Mouse (Mus musculus): ENCODE results near the gene Tmpo.
"Not testable (repeated sequence)": the region's sequence is repeated elsewhere in the genome, so short reads cannot be mapped to it uniquely, and the experiment has no call there.

The Tmpo gene

DNA sequence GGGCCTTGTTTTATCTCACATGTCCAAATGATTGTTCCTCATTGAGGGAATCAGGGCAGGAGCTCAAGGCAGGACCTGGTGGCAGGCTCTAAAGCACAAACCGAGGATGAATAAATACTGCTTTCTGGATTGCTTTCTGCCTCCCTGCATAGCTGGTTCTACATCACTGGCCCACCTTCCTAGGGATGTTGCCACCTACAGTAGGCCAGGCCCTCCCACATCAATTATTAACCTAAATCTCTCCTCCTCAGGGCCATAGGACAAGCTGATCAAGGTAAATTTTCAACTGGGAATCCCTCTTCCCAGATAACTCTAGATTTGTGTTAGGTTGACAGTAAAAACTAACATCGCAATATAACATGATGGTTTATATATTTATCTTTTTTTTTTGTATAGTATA is 4.6 kb upstream of the Tmpo start:
- DNase-seq (ENCODE audit: low spot score in 2 of 2), result no peak

DNA sequence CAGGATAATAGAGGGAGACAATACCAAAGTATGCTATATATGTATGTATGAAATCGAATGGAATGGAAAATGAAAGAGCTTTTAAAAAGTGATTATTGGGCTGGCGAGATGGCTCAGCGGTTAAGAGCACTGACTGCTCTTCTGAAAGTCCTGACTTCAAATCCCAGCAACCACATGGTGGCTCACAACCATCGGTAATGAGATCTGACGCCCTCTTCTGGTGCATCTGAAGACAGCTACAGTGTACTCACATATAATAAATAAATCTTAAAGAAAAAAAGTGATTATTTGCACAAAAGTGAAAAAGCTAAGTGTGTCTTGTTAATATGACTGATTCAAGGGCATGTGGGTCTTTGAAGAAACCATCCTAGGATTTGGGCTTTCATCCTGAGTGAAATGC is 3.8 kb upstream of the Tmpo start:
- DNase-seq (ENCODE audit: low spot score in 2 of 2), result not testable (repeated sequence)

GRCm38 (mm10) chr10:91183316-91183715 is 2.2 kb upstream of the Tmpo start:
- DNase-seq (ENCODE audit: low spot score in 2 of 2), result no peak

GRCm38 (mm10) chr10:91182291-91182990 is 1.3 kb upstream of the Tmpo start:
- peak in 1 of 2 experiments; percentile 32 for DNase-seq (ENCODE audit: low spot score in 2 of 2)

- peak; percentile 99 to 100 for DNase-seq (ENCODE audit: low spot score in 2 of 2)
These were observed 560 bp upstream of the Tmpo start for GRCm38 (mm10) chr10:91181461-91182288.

- no peak for DNase-seq (ENCODE audit: low spot score in 2 of 2)
These were observed 814 bp downstream of the Tmpo start for GRCm38 (mm10) chr10:91180301-91180700.

DNA sequence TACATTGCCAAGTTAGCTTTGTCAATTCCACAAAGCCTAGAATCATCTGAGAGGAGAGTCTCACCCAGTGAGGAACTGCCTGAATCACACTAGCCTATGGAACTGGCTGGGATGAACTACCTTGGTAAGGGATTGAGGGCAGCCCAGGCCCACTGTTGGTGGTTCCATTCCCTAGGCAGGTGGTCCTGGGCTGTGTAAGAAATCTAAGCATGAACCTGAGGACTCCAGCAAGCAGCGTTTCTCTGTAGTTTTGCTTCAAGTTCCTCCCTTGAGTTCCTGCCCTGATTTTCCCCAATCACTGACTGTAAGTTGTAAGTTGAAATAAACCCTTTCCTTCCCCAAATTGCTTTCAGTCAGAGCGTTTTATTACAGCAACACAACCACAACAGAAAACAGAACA is 1.3 kb downstream of the Tmpo start:
- DNase-seq (ENCODE audit: low spot score in 2 of 2), result no peak

DNA sequence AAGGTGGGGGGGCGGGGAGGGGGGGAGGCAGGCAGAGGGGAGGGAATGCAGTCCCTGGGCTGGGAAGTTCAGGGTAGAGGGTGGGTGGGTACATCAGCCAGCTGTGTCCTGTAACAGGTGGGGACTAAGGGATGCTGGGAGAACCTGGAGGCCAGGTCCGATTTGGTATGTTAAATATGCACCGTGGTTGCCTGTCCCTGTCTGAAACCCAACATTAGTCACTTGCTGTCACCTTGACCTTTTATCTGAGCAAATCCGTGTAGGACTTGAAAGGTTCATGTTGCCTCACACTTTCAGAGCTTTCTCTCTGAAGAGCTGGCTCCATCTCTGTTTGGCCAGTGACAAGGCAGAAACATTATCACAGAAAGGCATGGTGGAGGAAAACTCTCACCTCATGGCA is 3.9 kb downstream of the Tmpo start:
- no peak for DNase-seq (ENCODE audit: low spot score in 2 of 2)

DNA sequence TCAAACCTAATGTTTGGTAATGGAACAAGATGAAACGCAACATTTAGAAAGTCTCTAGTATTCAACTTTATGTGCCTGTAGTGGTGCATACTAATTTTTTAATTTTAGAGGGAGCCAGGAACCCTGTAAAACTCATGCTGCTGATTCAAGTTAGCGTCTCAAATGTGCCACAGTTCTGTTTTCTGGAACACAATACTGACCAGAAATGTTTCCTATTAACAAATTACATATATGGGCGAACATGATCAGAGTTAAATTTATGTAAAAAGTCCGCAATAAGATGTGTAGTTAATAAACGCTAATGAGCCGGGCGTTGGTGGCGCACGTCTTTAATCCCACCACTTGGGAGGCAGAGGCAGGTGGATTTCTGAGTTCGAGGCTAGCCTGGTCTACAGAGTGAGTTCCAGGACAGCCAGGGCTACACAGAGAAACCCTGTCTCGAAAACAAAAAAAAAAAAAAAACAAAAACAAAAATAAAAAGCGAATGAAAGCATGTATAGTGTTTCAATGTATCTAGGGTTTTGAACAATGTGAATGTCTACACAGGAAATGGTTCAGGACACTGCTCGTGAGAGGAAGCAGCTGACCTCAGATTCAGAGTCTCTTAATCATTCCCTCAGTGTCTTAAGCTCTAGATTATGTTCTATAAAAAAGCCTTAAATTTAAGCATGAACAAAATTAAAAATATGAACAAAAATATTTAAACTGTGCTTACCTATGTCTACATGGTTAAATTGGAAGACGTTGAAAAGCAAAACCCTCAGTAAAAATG is 8.6 kb downstream of the Tmpo start:
- DNase-seq (ENCODE audit: low spot score in 2 of 2), result no peak

DNA sequence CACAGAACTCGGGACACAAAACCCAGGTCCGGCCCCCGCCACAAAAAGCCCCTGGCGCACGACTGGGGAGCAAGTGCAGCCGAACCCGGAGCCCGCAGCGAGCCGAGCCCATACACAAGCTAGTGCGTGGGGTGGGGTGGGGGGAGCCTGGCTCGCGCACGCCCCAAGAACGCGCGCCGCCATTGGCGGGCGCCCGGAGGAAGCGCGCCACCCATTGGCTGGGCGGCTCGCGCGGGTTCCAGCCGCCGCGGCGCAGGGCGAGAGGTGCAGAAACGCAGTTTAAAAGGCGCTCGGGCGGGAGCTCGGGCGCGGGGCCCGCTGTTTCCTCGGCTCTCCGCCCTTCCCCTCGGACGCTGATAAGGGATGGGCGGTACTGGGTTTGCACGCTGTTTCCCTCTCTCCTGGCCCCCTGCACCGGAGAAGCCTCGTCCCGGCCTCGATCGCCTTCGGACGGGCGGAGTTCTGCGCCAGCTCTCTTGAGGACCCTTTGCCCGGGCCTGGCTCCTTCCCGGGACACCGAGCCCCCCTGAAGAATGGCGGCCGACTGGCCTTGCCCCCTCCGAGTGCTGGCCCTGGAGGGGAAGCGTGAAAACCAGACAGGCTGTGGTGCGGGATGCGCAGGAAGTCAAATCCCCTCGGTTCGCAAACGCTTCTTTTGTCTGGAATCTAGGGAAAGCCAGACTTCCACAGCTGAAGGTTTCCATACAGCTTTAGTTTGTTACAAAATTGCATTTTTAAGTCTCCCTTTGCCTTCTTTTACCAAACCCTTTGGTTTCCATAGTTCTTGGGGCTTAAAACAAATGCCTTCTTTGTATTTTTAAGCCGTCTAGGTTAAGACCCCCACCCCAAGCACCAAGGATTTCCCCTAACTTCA is 9.4 kb downstream of the Tmpo start:
- peak; percentile 93 to 96 for DNase-seq (ENCODE audit: low spot score in 2 of 2)

DNA sequence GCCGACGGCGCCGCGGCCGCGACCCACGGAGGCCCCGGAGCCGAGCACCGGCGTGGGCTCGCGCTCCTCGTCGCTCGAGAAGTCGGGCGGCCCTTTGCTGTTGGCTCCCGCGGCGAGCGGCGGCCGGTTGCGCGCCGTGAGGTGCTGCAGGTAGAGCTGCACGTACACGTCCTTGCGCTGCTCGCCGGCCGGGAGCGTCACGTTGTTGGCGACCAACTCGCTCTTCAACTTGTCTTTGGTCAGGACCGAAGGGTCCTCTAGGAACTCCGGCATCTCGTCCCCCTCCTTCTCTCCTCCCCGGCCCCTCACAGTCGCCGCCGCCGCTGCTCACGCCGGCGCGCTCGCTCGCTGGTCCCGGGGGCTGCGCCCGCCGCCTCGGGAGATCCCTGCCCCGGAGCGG is 10.1 kb downstream of the Tmpo start:
- peak in 1 of 2 experiments; percentile 85 for DNase-seq (ENCODE audit: low spot score in 2 of 2)

- DNase-seq (ENCODE audit: low spot score in 2 of 2), result peak; percentile 89 to 95
These were observed 10.8 kb downstream of the Tmpo start for GRCm38 (mm10) chr10:91170143-91170941.

DNA sequence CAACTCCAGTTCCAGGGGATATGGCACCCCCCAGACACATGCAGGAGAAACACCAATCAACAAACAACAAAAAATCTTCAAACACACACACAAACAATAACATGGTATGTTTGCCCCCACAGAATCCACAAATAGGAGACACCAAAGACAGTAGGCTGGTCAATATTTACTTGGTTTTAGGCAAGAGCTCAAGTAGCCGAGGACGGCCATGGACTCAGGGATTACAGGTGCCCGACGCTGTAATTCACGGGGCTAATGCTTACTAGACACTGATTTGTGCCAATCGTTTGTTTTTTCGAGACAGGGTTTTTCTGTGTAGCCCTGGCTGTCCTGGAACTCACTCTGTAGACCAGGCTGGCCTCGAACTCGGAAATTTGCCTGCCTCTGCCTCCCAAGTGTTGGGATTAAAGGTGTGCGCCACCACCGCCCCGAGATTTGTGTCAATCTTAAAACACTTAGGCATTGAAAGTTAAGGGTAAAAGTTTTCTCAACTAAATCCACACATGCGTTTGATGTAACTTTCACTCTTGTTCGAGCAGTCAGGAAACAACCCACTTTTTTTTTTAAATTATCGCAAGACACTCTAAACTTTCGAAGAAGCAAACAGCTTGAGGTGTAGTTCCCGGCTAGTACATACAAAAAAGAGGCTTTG is 11.6 kb downstream of the Tmpo start:
- no peak for DNase-seq (ENCODE audit: low spot score in 2 of 2)

GRCm38 (mm10) chr10:91167352-91167751 is 13.8 kb downstream of the Tmpo start:
- no peak for DNase-seq (ENCODE audit: low spot score in 2 of 2)

DNA sequence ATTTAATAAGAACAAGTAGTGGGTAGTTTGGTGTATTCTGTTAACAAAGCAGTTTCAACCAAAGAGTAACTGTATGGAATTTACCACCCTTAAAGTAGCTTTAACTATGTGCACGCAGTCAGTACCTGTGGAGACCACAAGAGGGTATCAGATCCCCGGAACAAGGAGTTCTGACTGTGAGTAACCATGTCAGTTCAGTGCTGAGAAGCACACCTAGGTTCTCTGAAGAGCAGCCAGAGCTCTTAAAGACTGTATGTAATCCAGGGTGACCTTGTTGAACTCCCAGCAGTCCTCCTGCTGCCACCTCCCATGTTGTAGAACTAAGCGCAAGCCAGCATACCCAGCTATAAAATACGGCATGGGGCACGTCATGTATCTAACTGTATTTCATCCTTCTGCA is 14.2 kb downstream of the Tmpo start:
- peak; percentile 71 to 76 for DNase-seq (ENCODE audit: low spot score in 2 of 2)

- no peak for DNase-seq (ENCODE audit: low spot score in 2 of 2)
These were observed 15.3 kb downstream of the Tmpo start for GRCm38 (mm10) chr10:91165850-91166249.

DNA sequence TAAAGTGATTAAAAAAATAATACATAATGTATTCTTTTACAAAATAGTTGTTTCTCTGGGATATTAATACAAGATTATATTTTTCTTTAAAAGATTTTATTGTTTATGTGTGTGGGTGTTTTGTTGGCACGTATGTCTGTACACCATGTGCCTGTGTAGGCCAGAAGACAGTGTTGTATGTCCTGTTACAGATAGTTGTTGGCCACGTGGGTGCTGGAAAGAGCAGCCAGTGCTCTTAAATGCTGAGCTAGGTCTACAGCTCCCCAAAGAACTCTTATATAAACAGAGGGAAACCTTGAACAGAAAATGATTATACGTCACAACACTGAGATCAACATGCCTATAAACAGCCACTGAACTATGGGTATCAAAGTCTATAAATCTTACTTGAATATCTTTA is 16.6 kb downstream of the Tmpo start:
- no peak for DNase-seq (ENCODE audit: low spot score in 2 of 2)

DNA sequence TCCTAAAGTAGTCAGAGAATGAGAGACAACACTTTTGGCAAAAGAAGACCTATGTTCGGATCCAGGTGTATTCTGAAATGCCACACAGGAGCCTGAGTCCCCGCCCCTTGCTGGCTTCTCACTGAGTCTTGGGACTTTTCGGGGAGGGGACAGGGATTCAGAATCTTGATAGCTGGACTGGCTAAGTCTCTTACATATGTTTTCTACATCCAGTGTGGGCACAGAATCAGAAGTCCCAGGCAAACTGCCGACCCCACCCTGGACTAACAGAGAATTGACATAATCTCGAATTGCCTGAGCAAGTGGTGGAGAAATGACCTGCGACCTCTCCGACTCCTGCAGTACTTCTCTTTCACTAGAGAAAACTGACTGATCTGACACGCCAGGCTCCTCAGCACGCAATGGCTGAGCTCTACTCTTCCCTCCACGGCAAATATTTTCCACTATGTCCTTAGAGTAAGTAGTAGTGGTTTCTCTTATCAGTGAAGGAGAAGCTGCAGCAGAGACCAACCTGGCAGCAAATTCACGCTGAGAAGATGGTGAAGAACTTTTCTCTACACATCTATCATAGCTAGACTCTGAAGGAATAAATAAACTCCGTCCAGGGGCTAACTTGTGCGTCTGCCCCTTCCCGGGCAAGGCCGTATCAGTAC is 18.5 kb downstream of the Tmpo start:
- no peak for DNase-seq (ENCODE audit: low spot score in 2 of 2)

GRCm38 (mm10) chr10:91162077-91162476 is 19.0 kb downstream of the Tmpo start:
- DNase-seq (ENCODE audit: low spot score in 2 of 2), result no peak

GRCm38 (mm10) chr10:91161006-91161405 is 20.1 kb downstream of the Tmpo start:
- no peak for DNase-seq (ENCODE audit: low spot score in 2 of 2)
